Mouse (Mus musculus): ENCODE results near the gene Slc5a5. TPM values are rescaled to one million over a fixed set of nuclear protein-coding genes. Genes with fewer than 3 reads are reported as not detected.
A peak's percentile ranks its signal among the peaks of the same experiment; 100 is the strongest.

Slc5a5 gene
- total RNA-seq (2015; ENCODE audit: low replicate concordance): not detected in 2 replicates
- total RNA-seq (2017; ENCODE audit: low replicate concordance): 0.17 TPM in 1 of 2 replicates, not detected in the other

DNA sequence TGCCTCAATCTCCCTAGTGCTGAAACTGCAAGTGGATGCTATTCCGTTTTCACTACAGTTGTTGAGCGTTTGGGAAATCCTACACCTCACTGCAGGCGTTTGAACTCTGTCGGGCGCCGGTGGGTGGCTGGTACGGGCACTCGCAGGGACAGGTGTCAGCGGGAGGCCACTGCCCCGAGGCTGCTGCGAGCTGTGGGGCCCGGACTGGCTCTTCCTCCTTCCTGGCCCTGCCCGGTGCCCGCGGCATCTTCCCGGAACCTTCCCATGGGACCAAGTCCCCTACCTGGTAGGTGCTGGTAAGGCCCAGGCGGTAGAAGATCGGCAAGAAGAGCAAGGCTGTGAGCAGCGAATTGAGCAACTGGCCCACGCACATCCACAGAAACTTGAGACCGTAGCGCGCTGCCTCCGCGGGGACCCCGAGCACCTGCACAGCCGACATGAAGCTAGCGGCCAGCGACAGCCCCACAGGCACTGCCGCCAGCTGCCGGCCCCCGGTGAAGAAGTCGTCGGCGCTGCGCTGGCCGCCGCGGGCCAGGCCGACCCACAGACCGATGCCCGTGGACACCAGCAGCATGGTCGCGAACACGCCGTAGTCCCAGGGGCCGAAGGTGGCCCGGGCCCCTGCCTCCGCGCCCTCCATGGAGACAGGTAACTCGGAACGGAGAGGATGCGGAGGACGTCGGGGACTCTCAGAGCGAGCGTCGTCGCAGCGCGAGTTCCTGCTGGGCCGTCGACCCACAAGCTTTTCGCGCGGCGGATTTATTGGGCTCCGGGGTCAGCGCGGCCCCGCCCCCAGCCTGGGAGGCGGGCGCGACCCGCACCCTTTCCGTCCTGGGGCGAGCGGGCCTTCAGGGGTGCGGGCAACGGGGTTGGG lies at the start of gene Slc5a5:
Gene Slc5a5, minus strand, starts transcription at position 736 of the 874 bp plus-strand sequence.
- no peak for ATAC-seq (replicated peaks; ENCODE audit: low FRiP score, poor library complexity, severe bottlenecking)

DNA sequence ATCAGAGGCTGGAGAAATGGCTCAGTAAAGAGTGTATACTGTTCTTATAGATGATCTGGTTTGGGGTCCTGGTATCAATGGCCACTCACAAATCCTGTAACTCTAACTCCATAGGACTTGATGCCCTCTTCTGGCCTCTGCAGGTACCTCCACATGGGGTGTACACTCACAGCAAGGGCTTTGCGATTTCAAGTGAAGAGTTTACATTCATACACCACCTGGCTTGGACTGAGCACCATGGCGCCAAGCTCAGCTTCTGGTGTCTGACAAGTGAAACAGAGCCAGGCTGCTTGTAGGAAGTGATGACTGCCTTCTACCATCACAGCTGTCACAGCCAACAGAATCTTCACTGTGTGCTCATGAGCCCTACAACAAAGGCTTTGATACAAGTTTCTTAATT lies 48.9 kb upstream of the Slc5a5 start:
- no peak for ATAC-seq (replicated peaks; ENCODE audit: low FRiP score, poor library complexity, severe bottlenecking)

DNA sequence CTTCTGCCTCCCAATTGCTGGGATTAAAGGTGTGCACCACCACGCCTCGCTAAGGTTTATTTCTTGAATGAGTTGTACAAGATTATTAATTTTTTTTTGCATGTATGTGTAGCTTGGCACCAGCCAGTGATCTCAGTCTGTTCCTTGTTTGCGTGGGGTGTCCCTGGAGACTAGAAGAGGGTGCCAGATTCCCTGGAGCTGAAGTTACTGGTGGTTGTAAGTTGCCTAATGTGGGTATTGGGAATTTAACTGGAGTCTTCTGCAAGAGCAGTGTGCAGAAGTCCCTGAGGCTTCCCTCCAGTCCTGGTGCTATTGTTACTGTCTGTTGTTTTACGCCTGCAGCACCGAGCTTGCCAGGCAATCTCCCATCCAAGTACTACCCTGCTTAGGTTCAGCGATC lies 44.6 kb upstream of the Slc5a5 start:
- ATAC-seq (replicated peaks; ENCODE audit: low FRiP score, poor library complexity, severe bottlenecking): no peak

DNA sequence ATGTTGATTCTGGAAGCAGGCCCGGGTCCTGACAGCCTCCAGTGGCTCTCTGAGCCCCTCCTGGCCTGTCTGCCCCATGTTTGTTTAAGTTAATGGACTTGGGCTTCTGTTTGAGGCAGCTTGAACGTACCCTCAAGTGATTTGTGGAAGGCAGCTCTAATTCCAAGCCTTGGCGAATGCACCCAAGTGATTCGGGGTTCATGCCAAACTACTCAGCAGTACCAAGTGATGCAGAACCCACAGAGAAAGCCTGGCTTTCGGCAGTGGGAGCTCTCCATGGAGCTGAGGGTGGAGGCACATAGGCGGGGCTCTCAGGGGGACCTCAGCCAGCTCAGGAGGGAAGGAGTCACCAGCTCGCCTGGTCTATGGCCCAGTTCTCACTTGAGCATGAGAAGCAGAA lies 42.2 kb upstream of the Slc5a5 start:
- no peak for ATAC-seq (replicated peaks; ENCODE audit: low FRiP score, poor library complexity, severe bottlenecking)

DNA sequence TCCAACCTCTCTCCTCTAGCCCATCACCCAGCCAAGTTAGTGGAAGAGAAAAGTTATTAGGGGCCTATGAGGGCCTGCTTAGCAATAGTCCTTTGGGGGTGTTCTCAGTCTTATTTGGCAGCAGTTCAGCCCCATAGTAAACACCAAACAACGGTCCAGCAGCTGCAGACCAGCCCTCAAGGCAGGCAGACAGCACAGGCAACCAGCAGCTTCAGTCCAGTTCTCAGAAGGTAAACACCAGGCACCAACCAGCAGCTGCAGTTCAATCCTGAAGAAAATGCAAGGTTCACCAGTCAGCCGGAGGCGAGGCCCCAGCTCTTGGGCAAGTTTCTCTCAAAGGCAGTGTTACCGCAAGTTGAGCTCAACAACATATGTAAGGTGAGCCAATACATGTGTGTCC lies 40.5 kb upstream of the Slc5a5 start:
- no peak for ATAC-seq (replicated peaks; ENCODE audit: low FRiP score, poor library complexity, severe bottlenecking)

DNA sequence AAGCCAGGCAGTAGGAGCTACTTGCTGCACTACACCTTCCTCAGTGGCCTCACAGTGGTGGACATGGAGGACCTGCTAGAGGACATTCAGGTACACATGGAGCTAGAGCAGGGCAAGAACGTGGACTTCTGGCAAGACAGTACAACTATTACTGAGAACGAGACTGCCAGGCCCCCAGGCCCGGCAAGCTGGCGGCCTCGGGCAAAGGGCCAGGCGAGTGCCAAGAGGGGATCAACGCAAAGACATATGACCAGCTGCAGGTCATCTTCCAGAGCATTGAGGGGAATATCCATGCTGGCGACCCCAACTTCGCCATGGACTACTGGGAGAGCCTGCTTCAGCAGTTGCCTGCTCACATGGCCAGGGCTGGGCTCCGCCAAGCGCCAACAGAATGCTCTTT lies 39.2 kb upstream of the Slc5a5 start:
- no peak for ATAC-seq (replicated peaks; ENCODE audit: low FRiP score, poor library complexity, severe bottlenecking)

DNA sequence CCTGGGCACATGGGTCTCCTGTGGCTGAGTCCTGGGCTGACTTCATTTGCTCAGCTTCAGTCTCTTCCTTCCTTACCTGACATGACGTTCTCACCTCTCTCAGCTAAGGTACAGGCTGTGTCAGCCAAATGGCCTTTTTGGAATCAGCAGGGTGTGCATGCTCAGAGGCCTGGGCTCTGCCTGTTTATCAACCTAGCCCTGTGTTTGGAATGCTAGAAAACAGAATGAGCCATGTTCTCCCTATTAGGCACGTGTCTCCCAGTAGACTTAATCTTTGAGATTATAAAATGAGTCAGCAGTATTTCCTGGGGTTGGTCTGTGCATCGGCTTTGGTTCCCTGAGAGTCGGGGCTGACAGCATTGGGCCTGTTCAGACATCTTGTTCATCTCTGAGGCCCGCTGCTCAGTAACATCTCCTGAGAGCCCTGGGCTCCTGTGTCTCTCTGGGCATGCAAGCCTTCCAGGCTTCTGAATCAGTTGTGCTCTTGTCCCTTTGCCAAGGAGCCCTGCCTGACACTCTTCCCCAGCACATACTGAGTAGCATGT lies 36.3 kb upstream of the Slc5a5 start:
- ATAC-seq (replicated peaks; ENCODE audit: low FRiP score, poor library complexity, severe bottlenecking): no peak; the same call in 1 of the 2 replicates

DNA sequence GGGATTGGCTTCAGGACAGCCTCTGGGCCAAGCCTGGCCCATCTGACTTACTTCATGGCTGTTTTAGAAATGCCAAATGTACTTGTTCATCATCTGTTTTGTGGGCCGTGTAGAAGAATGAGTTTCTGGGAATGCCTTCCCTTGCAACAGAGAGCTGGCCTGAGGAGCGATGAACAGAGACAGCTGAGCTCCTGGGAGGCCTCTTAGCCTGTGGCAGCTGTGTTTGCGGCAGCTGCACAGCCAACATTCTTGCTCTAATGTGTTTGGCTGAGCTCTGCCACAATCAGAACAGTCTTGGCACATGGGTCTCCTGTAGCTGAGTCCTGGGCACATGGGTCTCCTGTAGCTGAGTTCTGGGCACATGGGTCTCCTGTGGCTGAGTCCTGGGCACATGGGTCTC lies 35.5 kb upstream of the Slc5a5 start:
- ATAC-seq (replicated peaks; ENCODE audit: low FRiP score, poor library complexity, severe bottlenecking): no peak

DNA sequence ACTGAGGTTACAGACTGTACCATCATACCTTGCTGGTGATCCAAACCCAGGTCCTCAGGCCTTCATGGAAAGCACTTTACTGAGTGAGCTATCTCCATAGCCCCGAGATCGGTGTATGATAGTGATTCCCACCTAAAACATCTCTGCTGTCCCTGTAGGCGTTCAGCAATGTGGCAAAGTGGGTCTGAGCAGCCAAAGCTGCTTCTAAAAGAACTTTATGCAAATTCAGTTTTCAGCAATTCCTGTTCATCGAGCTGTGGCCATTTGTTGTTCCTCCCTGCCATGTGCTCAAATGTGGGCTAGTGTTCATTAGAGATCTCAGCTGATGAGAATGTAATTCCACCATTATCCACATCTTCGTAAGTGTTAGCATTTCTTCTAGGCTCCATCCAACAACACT lies 33.8 kb upstream of the Slc5a5 start:
- no peak for ATAC-seq (replicated peaks; ENCODE audit: low FRiP score, poor library complexity, severe bottlenecking)

DNA sequence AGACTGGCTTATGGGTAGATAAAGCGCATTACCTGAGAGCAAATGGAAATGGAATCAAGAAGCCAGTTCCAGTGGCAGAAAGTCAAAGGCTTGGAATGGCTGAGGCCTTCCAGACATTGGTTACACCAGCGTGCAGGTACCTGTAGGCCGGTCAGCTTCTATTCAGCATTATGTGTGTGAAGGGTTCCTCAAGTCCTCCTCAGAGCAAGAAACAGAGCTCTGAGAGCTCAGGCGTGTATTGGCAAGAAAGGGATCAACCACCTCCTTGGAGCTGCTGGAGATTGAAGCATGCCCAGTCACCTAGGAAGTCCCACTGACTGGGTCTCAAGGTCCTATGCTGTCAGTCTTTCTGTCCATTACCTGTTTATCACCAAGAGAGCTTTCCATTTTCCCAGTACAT lies 33.2 kb upstream of the Slc5a5 start:
- no peak for ATAC-seq (replicated peaks; ENCODE audit: low FRiP score, poor library complexity, severe bottlenecking)

DNA sequence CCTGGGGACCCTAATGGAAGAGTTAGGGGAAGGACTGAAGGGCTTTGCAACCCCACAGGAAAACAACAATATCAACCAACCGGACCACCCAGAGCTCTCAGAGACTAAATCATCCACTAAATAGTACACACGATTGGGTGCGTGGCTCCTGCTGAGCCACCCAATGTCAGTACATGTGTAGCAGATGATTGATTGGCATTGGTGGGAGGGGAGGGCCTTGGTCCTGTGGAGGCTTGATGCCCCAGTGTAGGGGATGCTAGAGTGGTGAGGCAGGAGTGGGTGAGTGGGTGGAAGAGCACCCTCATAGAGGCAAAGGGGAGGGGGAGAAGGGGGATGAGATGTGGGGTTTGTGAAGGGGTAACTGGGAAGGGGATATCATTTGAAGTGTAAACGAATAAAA lies 31.6 kb upstream of the Slc5a5 start:
- ATAC-seq (replicated peaks; ENCODE audit: low FRiP score, poor library complexity, severe bottlenecking): no peak

DNA sequence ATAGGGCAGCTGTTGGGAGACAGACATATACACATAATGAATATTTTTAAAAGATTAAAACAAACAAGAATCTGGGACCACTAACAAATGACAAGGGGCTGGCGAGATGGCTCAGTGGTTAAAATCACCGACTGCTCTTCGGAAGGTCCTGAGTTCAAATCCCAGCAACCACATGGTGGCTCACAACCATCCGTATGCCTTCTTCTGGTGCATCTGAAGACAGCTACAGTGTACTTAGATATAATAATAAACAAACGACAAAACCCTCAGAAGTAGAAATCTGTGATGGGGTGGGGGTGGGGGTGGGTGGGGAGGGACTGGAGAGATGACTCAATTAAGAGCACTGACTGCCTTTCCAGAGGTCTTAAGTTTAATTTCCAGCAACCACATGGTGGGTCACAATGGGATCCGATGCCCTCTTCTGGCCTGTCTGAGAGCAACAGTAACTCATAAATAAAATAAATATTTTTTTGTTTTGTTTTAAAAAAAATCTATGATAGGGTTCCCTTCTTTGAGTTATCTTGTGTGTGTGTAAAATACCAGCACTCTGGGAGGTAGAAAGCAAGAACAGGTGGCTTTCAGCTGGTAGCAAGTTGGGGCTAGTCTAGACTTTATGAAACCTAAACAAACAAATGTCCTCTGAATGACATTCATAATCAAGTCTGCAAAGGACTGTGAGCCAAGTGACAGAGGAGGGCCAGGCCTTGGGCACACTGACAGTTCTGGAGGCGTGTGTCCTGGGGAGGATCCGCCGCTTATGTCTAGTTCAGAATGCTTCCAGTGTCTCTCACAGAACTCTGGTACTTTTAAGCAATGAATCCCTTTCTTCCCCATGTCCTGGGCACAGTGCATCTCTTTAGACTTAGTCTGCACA lies 27.7 kb upstream of the Slc5a5 start:
- ATAC-seq (replicated peaks; ENCODE audit: low FRiP score, poor library complexity, severe bottlenecking): no peak

DNA sequence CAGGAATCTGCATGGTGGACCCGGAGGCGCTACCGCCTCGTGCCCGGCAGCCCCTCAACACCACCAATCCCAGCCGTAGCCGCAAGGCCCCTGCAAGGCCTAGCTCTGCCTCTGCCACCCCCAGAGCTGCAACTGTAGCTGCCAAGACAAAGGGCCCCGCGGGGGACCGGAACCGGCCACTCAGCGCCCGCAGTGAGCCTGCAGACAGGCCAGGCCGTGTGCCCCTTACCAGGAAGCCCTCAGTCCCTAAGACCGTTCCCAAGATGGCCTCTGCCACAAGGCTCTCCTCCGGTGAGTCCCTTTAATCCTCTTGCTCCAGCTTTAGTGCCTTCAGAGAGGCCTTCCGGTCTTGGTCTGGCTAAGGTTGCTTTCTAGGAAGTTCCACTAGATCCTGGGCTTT lies 22.1 kb upstream of the Slc5a5 start:
- no peak for ATAC-seq (replicated peaks; ENCODE audit: low FRiP score, poor library complexity, severe bottlenecking)

DNA sequence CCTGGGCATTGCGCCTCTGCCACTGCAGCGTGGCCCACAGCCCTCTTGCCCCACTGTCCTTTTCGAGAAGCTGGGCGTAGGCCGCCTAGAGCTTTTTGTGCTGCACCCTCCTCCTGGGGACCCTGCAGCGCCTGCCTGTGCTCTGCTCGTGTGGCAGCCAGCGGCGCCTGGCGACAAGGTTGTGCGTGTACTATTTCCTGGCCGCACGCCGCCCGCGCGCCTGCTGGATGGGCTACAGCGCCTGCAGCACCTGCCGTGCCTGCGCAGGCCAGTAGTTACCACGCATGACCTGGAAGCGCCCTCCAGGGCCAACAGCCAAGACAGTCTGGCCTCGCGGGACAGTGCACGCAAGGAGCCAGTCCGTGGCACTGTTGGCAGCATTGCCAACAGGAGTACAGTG lies 21.0 kb upstream of the Slc5a5 start:
- ATAC-seq (replicated peaks; ENCODE audit: low FRiP score, poor library complexity, severe bottlenecking): no peak

DNA sequence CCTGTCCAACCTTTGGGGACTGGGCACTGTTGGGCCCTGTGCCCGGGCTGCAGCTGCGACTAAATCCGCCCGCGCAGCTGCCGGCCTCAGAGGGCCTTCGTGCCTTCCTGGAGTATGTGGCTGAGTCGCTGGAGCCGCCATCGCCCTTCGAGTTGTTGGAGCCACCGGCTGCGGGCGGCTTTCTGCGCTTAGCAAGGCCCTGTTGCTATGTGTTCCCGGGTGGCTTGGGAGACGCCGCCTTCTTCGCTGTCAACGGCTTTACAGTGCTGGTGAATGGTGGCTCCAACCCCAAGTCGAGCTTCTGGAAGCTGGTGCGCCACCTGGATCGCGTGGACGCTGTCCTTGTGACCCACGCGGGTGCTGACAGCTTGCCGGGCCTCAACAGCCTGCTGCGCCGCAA lies 20.4 kb upstream of the Slc5a5 start:
- ATAC-seq (replicated peaks; ENCODE audit: low FRiP score, poor library complexity, severe bottlenecking): no peak

DNA sequence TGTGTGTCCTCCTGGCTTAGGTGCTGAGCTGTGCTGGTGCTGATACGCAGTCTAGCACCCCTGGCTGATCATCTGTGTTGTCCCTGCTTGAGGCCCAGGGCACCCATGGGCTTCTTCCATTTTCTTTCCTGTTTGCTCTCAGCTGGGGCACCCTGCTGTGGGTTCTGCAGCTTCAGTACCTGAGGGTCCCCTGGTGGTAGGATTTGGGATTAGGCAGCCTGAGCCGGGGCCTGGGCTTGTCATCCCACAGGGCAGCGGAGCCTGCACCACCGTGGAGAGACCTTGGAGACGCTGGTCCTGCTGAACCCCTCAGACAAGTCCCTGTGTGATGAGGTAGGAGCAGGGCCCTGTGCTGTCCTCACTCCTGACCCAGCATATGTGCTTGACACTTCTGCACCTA lies 19.0 kb upstream of the Slc5a5 start:
- no peak for ATAC-seq (replicated peaks; ENCODE audit: low FRiP score, poor library complexity, severe bottlenecking)

DNA sequence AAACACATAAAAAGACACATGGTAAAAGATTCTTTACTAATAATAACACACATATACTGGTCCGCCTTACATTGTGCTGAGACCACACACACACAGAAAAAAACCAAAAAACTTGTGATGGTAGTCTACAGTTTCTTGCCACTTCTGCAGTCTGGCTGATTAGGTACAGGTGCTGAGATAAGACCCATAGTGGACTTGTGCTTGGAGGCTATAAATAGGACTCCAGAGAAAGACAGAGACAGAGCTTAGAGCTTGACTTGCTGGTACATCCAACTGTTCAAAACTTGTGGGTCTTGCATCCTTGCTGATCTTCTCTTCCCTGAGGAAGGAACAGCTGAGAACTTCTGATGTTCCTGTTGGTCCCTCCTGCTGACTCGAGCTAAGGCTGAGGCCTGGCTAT lies 15.0 kb upstream of the Slc5a5 start:
- ATAC-seq (replicated peaks; ENCODE audit: low FRiP score, poor library complexity, severe bottlenecking): no peak

DNA sequence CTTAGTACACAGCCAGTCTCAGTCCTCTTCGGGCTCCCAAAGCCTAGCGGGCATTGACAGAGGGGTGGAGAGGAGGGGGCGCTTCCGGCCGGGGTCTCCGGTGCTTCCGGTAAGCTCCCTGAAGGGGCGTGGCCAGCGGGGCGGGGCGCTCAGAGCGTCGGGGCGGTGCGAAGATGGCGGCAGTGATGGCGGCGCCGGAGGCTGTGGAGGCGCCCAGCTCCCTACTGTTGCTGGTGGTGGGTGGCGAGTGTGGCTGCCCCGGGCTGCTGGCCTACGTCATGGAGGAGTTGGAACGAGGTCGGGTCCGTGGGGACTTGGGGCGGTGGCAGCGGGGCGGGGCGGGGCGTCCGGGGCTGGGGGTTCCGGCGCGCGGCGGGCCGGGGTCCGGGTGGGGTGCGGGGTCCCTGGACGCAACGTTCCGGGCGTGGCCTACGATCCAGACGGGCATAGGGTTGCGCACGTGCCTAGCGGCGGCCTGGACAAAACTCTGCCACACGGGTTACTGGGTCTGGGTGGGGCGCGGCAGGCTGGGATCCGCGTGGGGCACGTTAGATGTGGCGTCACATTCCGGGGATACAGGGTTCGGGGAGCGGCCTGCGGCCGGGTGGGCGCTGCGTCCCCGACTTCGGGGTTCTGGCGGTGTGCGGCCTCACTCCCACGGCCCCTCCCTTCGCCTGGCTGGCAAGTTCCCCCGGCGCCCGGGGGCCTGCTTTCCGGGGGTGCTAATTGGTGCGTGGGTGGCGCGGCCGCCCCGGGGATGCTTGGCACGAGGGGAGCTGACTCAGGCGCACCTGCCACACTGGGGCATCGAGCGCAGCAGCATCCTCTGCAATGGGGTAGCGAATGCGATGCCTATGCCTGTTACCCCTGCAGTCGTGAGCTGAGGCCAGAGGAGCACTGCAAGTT lies 13.5 kb upstream of the Slc5a5 start, which contains the start of gene Map1s:
Gene Map1s, plus strand, starts transcription at position 102 of the 906 bp plus-strand sequence.
- ATAC-seq (replicated peaks; ENCODE audit: low FRiP score, poor library complexity, severe bottlenecking): peak; percentile 84

DNA sequence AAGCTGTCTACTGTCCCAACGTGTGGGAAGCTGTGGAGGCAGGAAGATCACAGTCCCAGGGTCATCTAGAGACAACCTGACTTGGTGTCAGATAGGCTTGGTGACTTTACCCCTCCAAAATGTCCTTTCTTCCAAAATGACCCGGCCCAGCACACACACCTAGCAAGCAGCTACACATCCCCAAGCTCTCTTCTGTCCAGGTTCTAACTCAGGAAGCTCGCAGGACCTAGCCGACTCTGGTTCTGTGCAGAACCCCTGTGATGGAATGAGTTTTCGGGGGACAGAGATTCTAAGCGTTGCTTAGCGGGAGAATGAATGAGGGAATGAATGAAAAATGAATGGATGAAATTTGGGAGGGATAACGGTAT lies 12.9 kb upstream of the Slc5a5 start:
- ATAC-seq (replicated peaks; ENCODE audit: low FRiP score, poor library complexity, severe bottlenecking): 0 out of 2 replicates have a peak, but pooled peaks have one; percentile 27
